Mouse (Mus musculus) testis, adult 2 months (tissue): ENCODE data around the gene Plscr1. TPM values are rescaled to one million over a fixed set of nuclear protein-coding genes. Genes with fewer than 3 reads are reported as not detected.

Experiments used
- H3K27ac ChIP-seq: fragments of 200-500 bp; 2 replicates; pipeline ENCODE4 v1.5.1; 2012; ENCODE audit warnings: low read depth, low read length; ENCODE audit not compliant: control insufficient read depth, insufficient read depth
- H3K27me3 ChIP-seq: fragments of 200-500 bp; 2 replicates; pipeline ENCODE4 v1.6.1; 2012; ENCODE audit warnings: mild to moderate bottlenecking, low read length, moderate library complexity; ENCODE audit not compliant: control insufficient read depth, insufficient read depth
- H3K36me3 ChIP-seq: fragments of 200-500 bp; 2 replicates; pipeline ENCODE4 v1.6.1; 2012; ENCODE audit warnings: mild to moderate bottlenecking, low read length; ENCODE audit not compliant: control insufficient read depth, insufficient read depth
- H3K4me1 ChIP-seq: fragments of 200-500 bp; 2 replicates; pipeline ENCODE4 v1.6.1; 2012; ENCODE audit warnings: low read length; ENCODE audit not compliant: control insufficient read depth, insufficient read depth
- H3K4me3 ChIP-seq: fragments of 200-500 bp; 2 replicates; pipeline ENCODE4 v1.5.1; 2012; ENCODE audit warnings: low read depth, mild to moderate bottlenecking, low read length, moderate library complexity, mixed read lengths; ENCODE audit not compliant: control insufficient read depth
- CTCF ChIP-seq: fragments of 200-500 bp; IDR thresholded peaks from 2 replicates; pipeline ENCODE4 v1.5.1; 2012; ENCODE audit warnings: low read depth, mild to moderate bottlenecking, inconsistent platforms, low read length, moderate library complexity; ENCODE audit not compliant: control insufficient read depth, insufficient read depth, insufficient replicate concordance
- POLR2A ChIP-seq: fragments of 200-500 bp; IDR thresholded peaks from 2 replicates; pipeline ENCODE4 v1.6.1; 2012; ENCODE audit warnings: low read depth, mild to moderate bottlenecking, inconsistent platforms, low read length, moderate library complexity; ENCODE audit not compliant: control insufficient read depth
- polyA plus RNA-seq: library from polyadenylated mRNA; depleted of rRNA; stranded (reverse); fragments of >200 nt; gene quantifications from 2 replicates; pipeline ENCODE4 v1.2.3, GENCODE M21; 2012; rRNA removed

Plscr1 gene
- polyA plus RNA-seq = 0.28 and 0.42 TPM in 2 replicates

- Histone ChIP-seq H3K27me3 (no peaks in the 10 kb centered on the region), H3K4me3 (peak within 1 kb of the TSS; percentile 94), H3K36me3 (no peaks in the 10 kb centered on the region), H3K4me1 (peaks cover 6% of the 10 kb centered on the region), H3K27ac (no peak within 1 kb of the TSS)
- TF ChIP-seq POLR2A = no peak
- TF ChIP-seq CTCF = no peak
Observed at GRCm38 (mm10) chr9:92249447-92249852, at the start of gene Plscr1. Gene Plscr1 (plus strand): TSS chr9:92249750.

GRCm38 (mm10) chr9:92204397-92204796, 45.2 kb upstream of the Plscr1 start:
- Histone ChIP-seq H3K4me3 (no peak overlapping the region), H3K4me1 (no peaks in the 10 kb centered on the region), H3K27me3 (no peaks in the 10 kb centered on the region), H3K36me3 (no peaks in the 10 kb centered on the region), H3K27ac (no peak overlapping the region)
- no peak for TF ChIP-seq CTCF
- TF ChIP-seq POLR2A = no peak

DNA sequence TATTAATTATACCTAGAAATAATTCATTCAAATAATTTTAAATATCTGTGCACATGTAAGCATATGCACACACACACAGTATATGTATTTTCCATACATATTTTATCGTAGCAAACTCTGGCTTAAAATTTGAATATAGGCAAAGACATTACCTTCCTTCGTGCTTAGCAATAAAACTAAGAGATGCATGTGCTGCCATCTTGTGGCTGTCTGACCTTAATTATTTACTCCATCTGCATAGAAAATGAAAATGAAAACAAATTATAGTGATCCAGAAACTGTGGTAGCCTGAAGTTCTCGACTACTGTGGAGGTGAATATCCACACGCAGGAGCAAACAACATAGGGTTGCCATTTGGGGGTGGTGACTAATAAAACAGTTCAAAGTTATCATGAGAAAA, 42.2 kb upstream of the Plscr1 start:
- H3K36me3 ChIP-seq = no peaks in the 10 kb centered on the region
- no peak for TF ChIP-seq CTCF
- no peak for TF ChIP-seq POLR2A
- H3K27ac ChIP-seq = no peak overlapping the region
- H3K27me3 ChIP-seq = no peaks in the 10 kb centered on the region
- no peaks in the 10 kb centered on the region for H3K4me1 ChIP-seq
- H3K4me3 ChIP-seq = no peak overlapping the region

DNA sequence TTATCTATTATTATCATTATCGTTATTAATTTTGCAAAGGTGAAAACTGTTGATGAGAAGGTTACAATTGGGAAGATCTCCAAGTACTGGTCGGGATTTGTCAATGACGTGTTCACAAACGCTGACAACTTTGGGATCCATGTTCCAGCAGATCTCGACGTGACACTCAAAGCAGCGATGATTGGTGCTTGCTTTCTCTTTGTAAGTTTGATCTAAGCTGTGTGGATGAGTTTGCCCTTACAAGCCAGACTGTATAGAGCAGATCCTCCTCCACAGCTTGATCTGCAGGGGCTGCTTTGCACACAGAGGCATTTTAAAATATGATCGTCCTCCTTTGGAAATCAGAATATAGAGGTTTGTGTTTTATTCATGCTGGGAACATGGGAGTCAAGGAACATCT, 41.8 kb upstream of the Plscr1 start:
- H3K36me3 ChIP-seq = no peaks in the 10 kb centered on the region
- no peak overlapping the region for H3K4me3 ChIP-seq
- no peak overlapping the region for H3K27ac ChIP-seq
- no peak for TF ChIP-seq CTCF
- no peaks in the 10 kb centered on the region for H3K27me3 ChIP-seq
- H3K4me1 ChIP-seq = no peaks in the 10 kb centered on the region; the same call in 1 of the 2 replicates

GRCm38 (mm10) chr9:92209850-92210249, 39.7 kb upstream of the Plscr1 start:
- no peaks in the 10 kb centered on the region; the same call in 1 of the 2 replicates for H3K4me1 ChIP-seq
- H3K27me3 ChIP-seq = no peaks in the 10 kb centered on the region
- no peaks in the 10 kb centered on the region for H3K36me3 ChIP-seq
- H3K27ac ChIP-seq = no peak overlapping the region
- no peak for TF ChIP-seq POLR2A
- no peak for TF ChIP-seq CTCF
- H3K4me3 ChIP-seq = no peak overlapping the region

GRCm38 (mm10) chr9:92210386-92210967, 39.1 kb upstream of the Plscr1 start:
- no peak for TF ChIP-seq POLR2A
- TF ChIP-seq CTCF = no peak
- Histone ChIP-seq H3K4me3 (no peak overlapping the region), H3K27me3 (no peaks in the 10 kb centered on the region), H3K27ac (no peak overlapping the region), H3K4me1 (no peaks in the 10 kb centered on the region; the same call in 1 of the 2 replicates), H3K36me3 (no peaks in the 10 kb centered on the region)

GRCm38 (mm10) chr9:92211048-92211447, 38.5 kb upstream of the Plscr1 start:
- Histone ChIP-seq H3K4me3 (no peak overlapping the region), H3K27ac (no peak overlapping the region), H3K27me3 (no peaks in the 10 kb centered on the region), H3K36me3 (no peaks in the 10 kb centered on the region), H3K4me1 (no peaks in the 10 kb centered on the region; the same call in 1 of the 2 replicates)
- TF ChIP-seq CTCF (no peak), POLR2A (no peak)

GRCm38 (mm10) chr9:92217484-92217883, 32.1 kb upstream of the Plscr1 start:
- Histone ChIP-seq H3K27ac (no peak overlapping the region), H3K27me3 (no peaks in the 10 kb centered on the region), H3K36me3 (no peaks in the 10 kb centered on the region), H3K4me3 (no peak overlapping the region), H3K4me1 (no peaks in the 10 kb centered on the region; the same call in 1 of the 2 replicates)
- TF ChIP-seq POLR2A (no peak), CTCF (no peak)
